Mouse (Mus musculus) heart, embryonic 12.5 days (tissue): ENCODE measurements at regions not wholly inside any gene's neighbourhood (a gene's known extent, or its start where the extent isn't known, plus 50 kb on each side); places are given as distances from the start of the nearest gene placed in this dataset.
"Not testable (repeated sequence)": the region's sequence is repeated elsewhere in the genome, so short reads cannot be mapped to it uniquely, and the experiment has no call there.

Experiments
- ATAC-seq: fragments of 200-750 bp; cut with Nextera tagmentation; 2 replicates; pipeline ENCODE4 v1.8.0; 2017; ENCODE audit warnings: moderate TSS enrichment, moderate library complexity; ENCODE audit not compliant: insufficient number of reproducible peaks, low FRiP score
- H3K27ac ChIP-seq: fragments of 300-500 bp; sonication (generic); 2 replicates; pipeline ENCODE4 v1.5.1; 2016; ENCODE audit warnings: mild to moderate bottlenecking, moderate library complexity; ENCODE audit not compliant: poor library complexity, severe bottlenecking
- H3K27me3 ChIP-seq: fragments of 300-500 bp; sonication (generic); replicated peaks from 2 replicates; pipeline ENCODE4 v1.6.1; 2016; ENCODE audit warnings: mild to moderate bottlenecking, moderate library complexity
- H3K36me3 ChIP-seq: fragments of 300-500 bp; sonication (generic); 2 replicates; pipeline ENCODE4 v1.6.1; 2016; ENCODE audit warnings: mild to moderate bottlenecking, moderate library complexity
- H3K4me1 ChIP-seq: fragments of 300-500 bp; sonication (generic); replicated peaks from 2 replicates; pipeline ENCODE4 v1.6.1; 2016; ENCODE audit warnings: mild to moderate bottlenecking
- H3K4me2 ChIP-seq: fragments of 300-500 bp; sonication (generic); 2 replicates; pipeline ENCODE4 v1.6.1; 2016; ENCODE audit warnings: mild to moderate bottlenecking, moderate library complexity
- H3K4me3 ChIP-seq: fragments of 300-500 bp; sonication (generic); 2 replicates; pipeline ENCODE4 v1.5.1; 2016; ENCODE audit warnings: mild to moderate bottlenecking
- H3K9ac ChIP-seq: fragments of 300-500 bp; sonication (generic); 2 replicates; pipeline ENCODE4 v1.6.1; 2016; ENCODE audit warnings: mild to moderate bottlenecking, moderate library complexity
- H3K9me3 ChIP-seq: fragments of 300-500 bp; sonication (generic); replicated peaks from 2 replicates; pipeline ENCODE4 v1.6.1; 2016; ENCODE audit warnings: mild to moderate bottlenecking, moderate library complexity
- WGBS: fragments of 180-500 bp; shearing (Covaris S2); methylation state at CpG from one replicate; pipeline ENCODE4 v1.1.7; 2016; 5-methylcytosine and 5-hydroxymethylcytosine counted together

DNA sequence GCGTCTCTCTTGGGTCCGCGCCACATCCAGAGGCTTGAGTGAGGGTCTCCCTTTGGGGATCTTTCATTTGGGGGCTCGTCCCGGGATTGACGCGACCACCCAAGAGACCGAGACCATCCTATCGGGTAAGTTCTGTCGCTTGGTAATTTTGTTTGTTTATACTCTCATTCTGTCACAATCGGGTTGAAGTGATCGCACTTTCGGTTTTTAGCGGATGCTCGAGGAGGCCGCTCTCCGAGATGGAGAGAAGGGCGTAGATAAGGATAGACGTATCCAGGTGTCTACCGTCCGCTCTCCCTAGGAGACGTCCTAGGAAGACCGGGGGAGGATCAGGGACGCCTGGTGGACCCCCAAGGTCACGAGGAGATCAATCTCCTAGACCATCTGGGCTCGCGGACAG is 199.3 kb upstream of the Mrpl21 start:
- Histone ChIP-seq H3K4me3 (peak overlapping the region; percentile 32), H3K4me2 (peak overlapping the region; percentile 51)
- 50% methylated on average over 27 of the region's 27 CpGs for WGBS
- not testable (repeated sequence) for ATAC-seq, H3K9me3 ChIP-seq, H3K27ac ChIP-seq, H3K36me3 ChIP-seq, H3K27me3 ChIP-seq, H3K9ac ChIP-seq, H3K4me1 ChIP-seq

DNA sequence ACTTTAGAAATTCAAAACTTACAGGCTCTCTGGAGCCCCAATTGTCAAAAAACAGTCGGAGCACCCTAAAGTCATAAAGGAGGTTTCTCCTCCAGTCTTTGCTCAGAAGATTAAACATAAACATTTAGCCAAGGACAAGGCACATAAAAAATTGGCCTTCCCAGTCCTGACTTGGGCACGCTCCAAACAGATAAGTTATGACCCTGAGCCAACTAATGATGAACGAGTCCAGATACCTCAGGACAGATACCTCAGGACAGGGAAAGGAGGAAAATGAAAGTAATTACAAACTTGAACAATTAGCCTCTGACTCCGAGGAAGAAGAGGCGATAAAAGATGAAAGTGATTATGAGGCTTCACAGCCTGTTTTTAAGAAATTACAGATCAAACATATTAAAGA is 190.9 kb upstream of the Mrpl21 start:
- not testable (repeated sequence) for H3K4me3 ChIP-seq, H3K9ac ChIP-seq, H3K27ac ChIP-seq, ATAC-seq, H3K27me3 ChIP-seq, H3K36me3 ChIP-seq, H3K9me3 ChIP-seq, H3K4me1 ChIP-seq, H3K4me2 ChIP-seq
- WGBS, result 75% methylated on average over 5 of the region's 5 CpGs
